Mouse (Mus musculus) midbrain, embryonic 16.5 days (tissue): ENCODE measurements around the gene Rsph9. TPM values are rescaled to one million over a fixed set of nuclear protein-coding genes. Genes with fewer than 3 reads are reported as not detected.

Source experiments
- ATAC-seq: fragments of 200-750 bp; cut with Nextera tagmentation; 2 replicates; pipeline ENCODE4 v1.8.0; 2017; ENCODE audit warnings: moderate TSS enrichment
- H3K27ac ChIP-seq: fragments of 300-500 bp; sonication (generic); 2 replicates; pipeline ENCODE4 v1.5.1; 2014; ENCODE audit warnings: mild to moderate bottlenecking, low read length, mixed read lengths
- H3K27me3 ChIP-seq: fragments of 300-500 bp; sonication (generic); 2 replicates; pipeline ENCODE4 v1.6.1; 2014; ENCODE audit warnings: low read depth, low read length, mixed read lengths; ENCODE audit not compliant: control insufficient read depth, insufficient read depth
- H3K36me3 ChIP-seq: fragments of 300-500 bp; sonication (generic); 2 replicates; pipeline ENCODE4 v1.6.1; 2014; ENCODE audit warnings: mild to moderate bottlenecking, low read length, moderate library complexity, mixed read lengths; ENCODE audit not compliant: control insufficient read depth, insufficient read depth
- H3K4me1 ChIP-seq: fragments of 300-500 bp; sonication (generic); 2 replicates; pipeline ENCODE4 v1.6.1; 2014; ENCODE audit warnings: mild to moderate bottlenecking, low read length, mixed read lengths; ENCODE audit not compliant: control insufficient read depth, insufficient read depth
- H3K4me2 ChIP-seq: fragments of 300-500 bp; sonication (generic); 2 replicates; pipeline ENCODE4 v1.6.1; 2014; ENCODE audit warnings: mild to moderate bottlenecking, low read length, mixed read lengths
- H3K4me3 ChIP-seq: fragments of 300-500 bp; sonication (generic); 2 replicates; pipeline ENCODE4 v1.5.1; 2014; ENCODE audit warnings: low read depth, mild to moderate bottlenecking, low read length, moderate library complexity, mixed read lengths
- H3K9ac ChIP-seq: fragments of 300-500 bp; sonication (generic); 2 replicates; pipeline ENCODE4 v1.6.1; 2014; ENCODE audit warnings: low read depth, low read length, mixed read lengths
- H3K9me3 ChIP-seq: fragments of 300-500 bp; sonication (generic); replicated peaks from 2 replicates; pipeline ENCODE4 v1.6.1; 2014; ENCODE audit warnings: mild to moderate bottlenecking, low read length, mixed read lengths; ENCODE audit not compliant: control insufficient read depth, poor library complexity, severe bottlenecking
- WGBS: fragments of 180-500 bp; shearing (Covaris S2); extraction: QIAGEN DNeasy Blood & Tissue Kit; methylation state at CpG from one replicate; pipeline ENCODE4 v1.1.7; 2014; 5-methylcytosine and 5-hydroxymethylcytosine counted together
- polyA plus RNA-seq: library from polyadenylated mRNA; unstranded; fragments of >200 nt; fragmentation: Nextera tagmentation; extraction: Ambion mirVana; gene quantifications from 2 replicates; pipeline ENCODE4 v1.2.1, GENCODE M21; 2015

The Rsph9 gene
- polyA plus RNA-seq, 1 experiment from 2014 or later, result 74.5 TPM

DNA sequence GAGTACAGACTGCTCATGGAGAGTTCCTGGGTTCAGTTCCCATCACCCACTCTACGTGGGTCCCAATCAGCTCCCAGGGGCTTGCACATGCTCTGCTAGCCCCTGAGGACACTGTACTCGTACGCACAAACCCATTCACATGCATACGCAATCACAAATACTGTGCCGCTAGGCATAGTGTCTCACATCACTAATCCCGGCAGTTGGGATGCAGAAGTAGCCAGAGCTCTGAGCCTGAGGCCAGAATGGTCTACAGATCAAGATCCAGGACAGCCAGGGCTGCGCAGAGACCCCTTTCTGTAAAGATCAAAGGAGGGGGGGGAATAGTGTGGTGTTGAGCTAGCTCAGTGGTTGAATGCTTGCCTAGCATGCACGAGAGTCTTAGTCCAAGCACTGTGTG lies 13.1 kb upstream of the Rsph9 start:
- Histone ChIP-seq H3K36me3 (no peaks in the 10 kb centered on the region), H3K27ac (no peak overlapping the region)
- WGBS, result 84% methylated on average over 8 of the region's 8 CpGs

DNA sequence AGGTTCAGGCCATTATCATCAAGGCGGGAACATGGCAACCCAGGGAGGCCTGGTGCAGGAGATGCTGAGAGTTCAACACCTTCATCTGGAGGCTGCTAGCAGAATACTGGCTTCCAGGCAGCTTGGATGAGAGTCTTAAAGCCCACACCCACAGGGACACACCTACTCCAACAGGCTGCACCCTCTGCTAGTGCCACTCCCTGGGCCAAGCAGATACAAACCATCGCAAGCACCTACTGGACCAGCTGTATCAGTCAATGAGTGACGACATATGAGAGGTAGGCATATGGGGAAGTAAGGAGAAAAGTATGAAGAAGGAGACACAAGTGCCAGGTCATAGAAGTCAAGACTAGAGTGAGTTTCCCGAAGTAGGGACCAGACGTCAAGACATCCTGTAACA lies 12.7 kb upstream of the Rsph9 start:
- Histone ChIP-seq H3K27ac (no peak overlapping the region), H3K36me3 (no peaks in the 10 kb centered on the region), H3K4me3 (no peak overlapping the region), H3K9me3 (no peaks in the 10 kb centered on the region), H3K27me3 (no peaks in the 10 kb centered on the region), H3K4me2 (no peak overlapping the region), H3K9ac (no peak overlapping the region), H3K4me1 (peaks cover 20% of the 10 kb centered on the region)
- no peak for ATAC-seq
- 86% methylated on average over 5 of the region's 5 CpGs for WGBS

More for the DNA sequence above, 13.1 kb upstream of the Rsph9 start:
- Histone ChIP-seq H3K4me2 (no peak overlapping the region), H3K9ac (no peak overlapping the region), H3K27me3 (no peaks in the 10 kb centered on the region), H3K4me1 (peaks cover 24% of the 10 kb centered on the region), H3K9me3 (no peaks in the 10 kb centered on the region), H3K4me3 (no peak overlapping the region)
- ATAC-seq, result no peak

DNA sequence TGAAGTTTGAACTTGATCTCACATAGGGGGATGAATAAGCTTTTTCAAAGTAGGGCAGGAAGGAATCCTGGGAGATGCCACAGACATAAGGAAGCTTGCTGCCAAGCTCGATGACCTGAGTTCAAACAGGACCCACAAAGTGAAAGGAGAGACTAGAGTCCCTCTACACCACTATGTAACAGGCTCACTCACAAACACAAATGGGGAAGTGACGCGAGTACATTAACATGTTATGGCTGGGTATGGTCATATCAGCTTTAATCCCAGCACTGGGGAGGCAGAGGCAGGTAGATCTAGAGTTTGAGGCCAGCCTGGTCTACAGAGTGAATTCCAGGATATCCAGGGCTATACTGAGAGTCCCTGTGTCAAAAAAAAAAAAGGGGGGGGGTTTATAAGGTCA lies 10.3 kb upstream of the Rsph9 start:
- no peak overlapping the region for H3K4me3 ChIP-seq
- no peaks in the 10 kb centered on the region for H3K27me3 ChIP-seq
- no peaks in the 10 kb centered on the region for H3K36me3 ChIP-seq
- H3K4me2 ChIP-seq, result no peak overlapping the region
- peaks cover 11% of the 10 kb centered on the region for H3K4me1 ChIP-seq
- no peak overlapping the region for H3K9ac ChIP-seq
- 93% methylated on average over 3 of the region's 3 CpGs for WGBS
- no peak overlapping the region for H3K27ac ChIP-seq
- no peaks in the 10 kb centered on the region for H3K9me3 ChIP-seq
- ATAC-seq, result no peak

DNA sequence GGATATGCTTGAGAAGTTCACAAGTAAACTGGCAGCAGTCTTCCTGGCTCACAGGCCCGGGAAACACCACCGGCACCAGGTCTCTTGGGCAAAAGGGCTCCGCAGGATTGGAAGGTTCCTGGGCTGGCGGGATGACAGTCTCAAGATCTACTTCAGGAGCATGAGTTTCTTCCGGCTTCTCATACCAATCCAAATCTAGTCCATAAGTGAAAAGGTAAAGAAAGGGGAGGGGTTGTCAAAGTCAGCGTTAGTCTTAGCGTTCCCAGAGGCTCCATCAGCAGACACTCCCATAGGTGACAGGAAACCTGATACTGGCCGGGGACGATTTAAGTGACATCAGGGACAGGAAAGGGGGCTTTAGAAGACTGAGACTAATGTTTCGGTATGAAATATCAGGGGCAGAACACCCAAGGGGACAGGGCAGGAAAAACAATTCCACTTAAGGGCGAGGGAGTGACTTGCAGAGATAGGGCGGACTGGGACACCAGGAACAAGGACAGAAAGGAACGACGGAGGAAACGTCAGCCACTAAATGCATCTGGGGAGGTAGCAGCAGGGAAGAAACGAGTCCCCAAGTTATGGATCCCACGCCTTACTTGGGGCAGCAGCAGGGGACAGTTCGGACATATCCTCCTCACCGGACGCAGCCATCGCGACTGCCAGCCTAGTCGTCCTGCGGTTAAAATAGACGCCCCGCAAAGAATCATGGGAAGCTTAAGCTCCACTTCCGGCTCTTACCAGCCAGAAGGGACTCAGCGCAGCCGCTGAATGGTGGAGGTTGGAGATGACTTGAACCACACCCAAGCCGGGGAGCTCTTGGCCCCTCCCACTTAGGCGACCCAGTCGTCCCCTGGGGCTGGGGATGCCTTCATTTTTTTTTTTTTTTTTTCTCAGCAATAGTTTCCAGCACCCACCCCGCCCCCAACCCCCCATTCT lies 9.1 kb upstream of the Rsph9 start, which contains the start of gene Mad2l1bp:
Mad2l1bp (minus strand) TSS at position 707 of the 936 bp plus-strand sequence.
- Histone ChIP-seq H3K9me3 (no peaks in the 10 kb centered on the region), H3K4me3 (peak within 1 kb of the TSS; percentile 44), H3K27ac (peak within 1 kb of the TSS; percentile 6; the same call in 1 of the 2 replicates), H3K36me3 (0 out of 2 replicates have a peak, but pooled peaks cover under 1% of the 10 kb centered on the region), H3K4me2 (peak within 1 kb of the TSS; percentile 91), H3K9ac (peak within 1 kb of the TSS; percentile 61), H3K4me1 (peaks cover 11% of the 10 kb centered on the region), H3K27me3 (no peaks in the 10 kb centered on the region)
- WGBS, result 5% methylated on average over 33 of the region's 33 CpGs
- peak; percentile 92 for ATAC-seq

DNA sequence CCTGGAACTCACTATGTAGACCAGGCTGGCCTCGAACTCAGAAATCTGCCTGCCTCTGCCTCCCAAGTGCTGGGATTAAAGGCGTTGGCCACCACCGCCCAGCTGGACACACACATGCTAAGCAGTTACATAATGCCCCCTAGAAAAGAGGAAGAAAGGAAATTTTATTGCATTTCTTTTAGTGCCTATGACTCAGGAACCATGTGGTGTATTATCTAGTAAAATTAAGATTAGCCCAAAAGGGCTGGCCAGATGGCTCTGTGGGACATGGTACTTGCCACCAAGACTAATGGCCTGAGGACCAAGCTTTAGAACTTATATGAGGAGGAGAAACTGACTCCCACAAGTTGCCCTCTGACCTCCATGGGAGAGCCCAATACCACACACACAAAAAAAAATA lies 4.1 kb downstream of the Rsph9 start:
- no peak overlapping the region for H3K27ac ChIP-seq
- H3K4me1 ChIP-seq, result peaks cover 11% of the 10 kb centered on the region; the same call in 1 of the 2 replicates
- no peaks in the 10 kb centered on the region for H3K9me3 ChIP-seq
- WGBS, result 94% methylated on average over 3 of the region's 3 CpGs
- no peak overlapping the region for H3K4me2 ChIP-seq
- no peaks in the 10 kb centered on the region for H3K27me3 ChIP-seq
- no peak overlapping the region for H3K4me3 ChIP-seq
- H3K9ac ChIP-seq, result no peak overlapping the region
- no peaks in the 10 kb centered on the region; the same call in 1 of the 2 replicates for H3K36me3 ChIP-seq
- no peak for ATAC-seq

DNA sequence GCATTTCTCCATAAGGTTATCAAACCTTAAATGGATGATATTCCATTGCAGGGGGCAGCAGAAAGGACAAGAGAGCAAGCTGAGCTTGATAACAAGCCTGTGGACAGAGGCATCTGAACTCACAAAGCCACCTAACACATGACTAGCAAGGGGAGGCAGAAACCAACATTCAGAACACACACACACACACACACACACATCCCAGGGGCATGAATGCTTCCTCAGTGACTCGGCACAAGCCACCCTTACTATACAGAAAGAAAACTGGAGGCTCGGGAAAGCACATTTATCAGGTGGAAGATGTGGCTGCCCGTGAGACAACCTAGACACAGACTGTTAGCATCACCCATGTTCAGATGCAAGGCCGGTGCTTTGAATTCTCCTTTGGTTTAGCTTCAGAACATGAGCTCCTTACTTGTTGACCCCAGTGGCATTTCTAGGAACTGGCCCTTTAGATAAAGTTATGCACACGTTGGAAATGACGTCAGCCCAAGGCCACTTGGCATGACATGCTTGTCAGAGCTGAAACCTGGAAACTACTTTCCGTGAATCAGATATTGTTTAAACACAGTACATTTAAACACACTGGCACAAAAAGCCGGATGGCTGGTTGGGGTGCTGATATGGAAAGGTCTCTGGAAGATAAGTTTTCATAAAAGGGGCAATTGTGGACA lies 5.3 kb downstream of the Rsph9 start:
- Histone ChIP-seq H3K4me2 (no peak overlapping the region), H3K4me1 (peaks cover 8% of the 10 kb centered on the region; the same call in 1 of the 2 replicates), H3K27me3 (no peaks in the 10 kb centered on the region), H3K4me3 (no peak overlapping the region), H3K9me3 (no peaks in the 10 kb centered on the region), H3K9ac (no peak overlapping the region), H3K36me3 (peaks cover 3% of the 10 kb centered on the region; the same call in 1 of the 2 replicates), H3K27ac (no peak overlapping the region)
- no peak for ATAC-seq
- 87% methylated on average over 8 of the region's 8 CpGs for WGBS

DNA sequence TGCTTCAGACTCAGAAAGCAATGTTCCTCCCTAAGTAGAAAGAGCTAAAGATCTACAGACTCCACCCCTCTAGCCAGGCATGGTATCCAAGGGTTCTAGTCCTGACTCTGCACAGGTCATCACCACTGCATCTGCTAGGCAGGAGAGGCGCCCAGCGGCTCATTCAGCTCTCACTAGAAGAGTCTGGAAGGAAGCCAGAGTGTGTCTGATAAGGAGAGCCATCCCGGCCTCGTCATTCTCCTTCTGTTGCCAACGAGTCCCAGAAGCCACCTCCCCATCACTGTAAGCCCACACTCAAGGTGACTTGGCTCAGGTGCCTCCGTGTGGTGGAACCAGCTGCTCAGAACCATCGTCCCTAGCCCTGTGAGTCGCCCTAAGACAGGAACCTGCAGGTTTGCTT lies 11.2 kb downstream of the Rsph9 start:
- no peaks in the 10 kb centered on the region for H3K27me3 ChIP-seq
- no peak overlapping the region for H3K4me3 ChIP-seq
- no peak overlapping the region for H3K27ac ChIP-seq
- 75% methylated on average over 8 of the region's 8 CpGs for WGBS
- H3K9me3 ChIP-seq, result no peaks in the 10 kb centered on the region
- ATAC-seq, result no peak
- peaks cover 17% of the 10 kb centered on the region; the same call in 1 of the 2 replicates for H3K36me3 ChIP-seq
- no peaks in the 10 kb centered on the region for H3K4me1 ChIP-seq
- H3K4me2 ChIP-seq, result no peak overlapping the region
- no peak overlapping the region for H3K9ac ChIP-seq

DNA sequence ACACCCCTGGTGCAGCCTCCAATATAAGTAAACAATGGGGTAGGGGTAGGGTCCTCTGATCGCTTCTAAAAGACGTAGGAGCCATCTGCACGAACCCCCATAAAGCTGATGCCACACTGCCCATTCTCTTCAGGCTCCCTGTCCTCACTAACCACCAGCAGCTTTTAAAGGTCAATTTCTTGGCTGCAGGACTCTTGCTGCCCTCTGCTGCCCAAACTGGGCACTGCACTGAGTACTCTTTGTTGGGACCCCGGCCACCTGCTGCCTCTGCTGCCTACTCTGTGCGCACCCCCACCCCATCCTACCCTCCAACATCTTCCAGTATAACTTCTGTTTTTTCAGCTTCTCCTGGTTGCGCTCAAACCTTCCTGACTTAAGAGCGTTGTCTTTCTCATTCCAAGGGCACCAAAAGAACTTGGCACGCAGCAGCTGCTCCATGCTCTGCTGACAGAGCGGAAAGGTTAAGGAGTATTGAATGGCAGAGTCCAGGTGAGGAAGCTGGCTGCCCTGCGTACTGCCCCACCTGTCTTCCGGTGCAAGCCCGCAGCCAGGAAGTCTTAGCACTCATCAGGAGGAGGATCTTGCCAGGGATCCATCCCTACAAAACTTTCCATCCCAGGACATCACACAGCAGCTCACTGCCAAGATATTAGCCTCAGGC lies 11.8 kb downstream of the Rsph9 start:
- H3K27ac ChIP-seq, result no peak overlapping the region
- H3K27me3 ChIP-seq, result no peaks in the 10 kb centered on the region
- H3K9ac ChIP-seq, result no peak overlapping the region
- no peaks in the 10 kb centered on the region for H3K9me3 ChIP-seq
- H3K36me3 ChIP-seq, result peaks cover 17% of the 10 kb centered on the region; the same call in 1 of the 2 replicates
- H3K4me1 ChIP-seq, result no peaks in the 10 kb centered on the region
- H3K4me2 ChIP-seq, result no peak overlapping the region
- no peak overlapping the region for H3K4me3 ChIP-seq
- peak; percentile 52 for ATAC-seq
- WGBS, result 10% methylated on average over 12 of the region's 12 CpGs
